Mouse (Mus musculus): ENCODE data around the gene Trim27.

DNA sequence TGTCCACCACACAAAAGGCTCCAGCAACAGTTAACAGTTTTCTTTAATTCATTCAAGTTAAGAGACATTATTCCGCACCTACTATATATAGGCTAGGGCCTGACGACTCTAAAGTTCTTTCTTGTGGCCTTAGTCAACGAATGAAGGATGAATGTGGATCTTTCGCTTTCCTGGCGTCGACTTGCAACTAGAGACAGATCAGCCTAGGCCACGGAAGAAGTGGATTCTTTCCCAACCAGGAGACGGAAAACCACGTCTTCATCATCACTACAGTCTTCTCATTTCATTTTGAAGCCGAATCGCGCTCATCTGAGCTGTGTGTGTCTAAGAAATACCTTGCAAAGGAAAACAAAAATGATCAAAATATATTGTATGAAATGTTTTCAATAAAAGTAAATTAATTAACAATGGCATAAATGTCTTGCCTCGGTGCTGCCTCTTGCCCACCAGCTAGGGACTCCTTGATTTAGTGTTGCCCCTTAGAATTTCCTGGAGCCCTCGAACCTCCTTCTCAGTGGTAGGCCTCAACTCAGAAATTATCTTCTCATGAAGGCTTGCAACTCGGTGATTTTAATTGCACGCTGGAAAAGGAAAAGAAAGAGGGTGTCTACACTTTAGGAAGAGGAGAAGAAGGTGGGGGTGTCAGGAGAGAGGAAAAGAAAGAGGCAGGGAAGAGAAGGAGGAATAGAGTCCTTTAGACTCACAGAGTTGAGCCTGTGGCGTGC is 8.7 kb upstream of the Trim27 start:
- TF ChIP-seq CTCF (conservative IDR thresholded peaks at IDR 0.05; ENCODE audit: low read length) (no peak), POU5F1 (IDR thresholded peaks at IDR 0.05; ENCODE audit: borderline replicate concordance, low read length) (no peak)

Data from E14TG2a.4 (cell line).